Mouse (Mus musculus) embryonic facial prominence, embryonic 12.5 days (tissue): Measurements from ENCODE around the gene Il9r. TPM values are rescaled to one million over a fixed set of nuclear protein-coding genes. Genes with fewer than 3 reads are reported as not detected.
A peak's percentile ranks its signal among the peaks of the same experiment; 100 is the strongest.

Source experiments
- ATAC-seq: fragments of 200-750 bp; cut with Nextera tagmentation; 2 replicates; pipeline ENCODE4 v1.8.0; 2017; ENCODE audit not compliant: insufficient number of reproducible peaks, insufficient read depth, low FRiP score, low TSS enrichment
- H3K27ac ChIP-seq: fragments of 300-500 bp; sonication (generic); 2 replicates; pipeline ENCODE4 v1.5.1; 2016; ENCODE audit warnings: mild to moderate bottlenecking
- H3K27me3 ChIP-seq: fragments of 300-500 bp; sonication (generic); 2 replicates; pipeline ENCODE4 v1.6.1; 2016; ENCODE audit warnings: mild to moderate bottlenecking, moderate library complexity
- H3K36me3 ChIP-seq: fragments of 300-500 bp; sonication (generic); 2 replicates; pipeline ENCODE4 v1.6.1; 2016; ENCODE audit warnings: mild to moderate bottlenecking
- H3K4me1 ChIP-seq: fragments of 300-500 bp; sonication (generic); 2 replicates; pipeline ENCODE4 v1.6.1; 2016
- H3K4me2 ChIP-seq: fragments of 300-500 bp; sonication (generic); replicated peaks from 2 replicates; pipeline ENCODE4 v1.6.1; 2016; ENCODE audit warnings: mild to moderate bottlenecking, moderate library complexity
- H3K4me3 ChIP-seq: fragments of 300-500 bp; sonication (generic); 2 replicates; pipeline ENCODE4 v1.5.1; 2016; ENCODE audit warnings: mild to moderate bottlenecking
- H3K9ac ChIP-seq: fragments of 300-500 bp; sonication (generic); 2 replicates; pipeline ENCODE4 v1.6.1; 2016; ENCODE audit warnings: mild to moderate bottlenecking, moderate library complexity
- H3K9me3 ChIP-seq: fragments of 300-500 bp; sonication (generic); 2 replicates; pipeline ENCODE4 v1.6.1; 2016; ENCODE audit warnings: mild to moderate bottlenecking, moderate library complexity
- WGBS: fragments of 180-500 bp; shearing (Covaris S2); methylation state at CpG from one replicate; pipeline ENCODE4 v1.1.7; 2016; 5-methylcytosine and 5-hydroxymethylcytosine counted together
- polyA plus RNA-seq: library from polyadenylated mRNA; unstranded; fragments of >200 nt; fragmentation: Nextera tagmentation; extraction: Ambion mirVana; gene quantifications from 2 replicates; pipeline ENCODE4 v1.2.1, GENCODE M21; 2016

Il9r gene
- polyA plus RNA-seq, 1 experiment from 2014 or later: not detected

GRCm38 (mm10) chr11:32153216-32153615 is 46.9 kb downstream of the Il9r start:
- H3K9ac ChIP-seq: no peak overlapping the region
- H3K4me2 ChIP-seq: no peak overlapping the region
- no peaks in the 10 kb centered on the region for H3K4me1 ChIP-seq
- no peak overlapping the region for H3K4me3 ChIP-seq
- no peak for ATAC-seq
- H3K36me3 ChIP-seq: no peaks in the 10 kb centered on the region
- WGBS: 92% methylated on average over 7 of the region's 7 CpGs
- no peaks in the 10 kb centered on the region for H3K27me3 ChIP-seq
- H3K27ac ChIP-seq: no peak overlapping the region
- H3K9me3 ChIP-seq: no peaks in the 10 kb centered on the region

- Histone ChIP-seq H3K4me3 (no peak overlapping the region), H3K27me3 (no peaks in the 10 kb centered on the region), H3K27ac (no peak overlapping the region), H3K9ac (no peak overlapping the region), H3K4me1 (no peaks in the 10 kb centered on the region), H3K9me3 (no peaks in the 10 kb centered on the region), H3K4me2 (no peak overlapping the region), H3K36me3 (no peaks in the 10 kb centered on the region)
- ATAC-seq: no peak
Measured at GRCm38 (mm10) chr11:32152814-32153213, 47.3 kb downstream of the Il9r start.

GRCm38 (mm10) chr11:32151243-32151642 is 48.8 kb downstream of the Il9r start:
- Histone ChIP-seq H3K27ac (no peak overlapping the region), H3K4me2 (no peak overlapping the region), H3K9ac (no peak overlapping the region), H3K36me3 (no peaks in the 10 kb centered on the region), H3K27me3 (no peaks in the 10 kb centered on the region), H3K9me3 (no peaks in the 10 kb centered on the region), H3K4me3 (no peak overlapping the region), H3K4me1 (no peaks in the 10 kb centered on the region)
- no peak for ATAC-seq
- 98% methylated on average over 5 of the region's 5 CpGs for WGBS

- ATAC-seq: no peak
- Histone ChIP-seq H3K4me2 (no peak overlapping the region), H3K27me3 (no peaks in the 10 kb centered on the region), H3K9ac (no peak overlapping the region), H3K4me1 (no peaks in the 10 kb centered on the region), H3K27ac (no peak overlapping the region), H3K9me3 (no peaks in the 10 kb centered on the region), H3K4me3 (no peak overlapping the region), H3K36me3 (no peaks in the 10 kb centered on the region)
- 79% methylated on average over 11 of the region's 11 CpGs for WGBS
Measured at GRCm38 (mm10) chr11:32149605-32150004, 50.5 kb downstream of the Il9r start.

- Histone ChIP-seq H3K9me3 (no peaks in the 10 kb centered on the region), H3K4me3 (no peak overlapping the region), H3K36me3 (no peaks in the 10 kb centered on the region), H3K9ac (no peak overlapping the region), H3K4me1 (peaks cover 14% of the 10 kb centered on the region; the same call in 1 of the 2 replicates), H3K27ac (no peak overlapping the region), H3K4me2 (no peak overlapping the region), H3K27me3 (no peaks in the 10 kb centered on the region)
- 62% methylated on average over 5 of the region's 5 CpGs for WGBS
- ATAC-seq: no peak
Measured at GRCm38 (mm10) chr11:32142771-32143170, 57.3 kb downstream of the Il9r start.

GRCm38 (mm10) chr11:32141627-32142586 is 58.2 kb downstream of the Il9r start:
- H3K27ac ChIP-seq: no peak overlapping the region
- 0 out of 2 replicates have a peak, but pooled peaks have one; percentile 39 for ATAC-seq
- 49% methylated on average over 15 of the region's 15 CpGs for WGBS

GRCm38 (mm10) chr11:32141034-32141433 is 59.0 kb downstream of the Il9r start:
- H3K4me2 ChIP-seq: no peak overlapping the region
- no peak overlapping the region for H3K9ac ChIP-seq
- WGBS: 15% methylated on average over 2 of the region's 2 CpGs
- H3K27ac ChIP-seq: no peak overlapping the region
- H3K4me1 ChIP-seq: peaks cover 14% of the 10 kb centered on the region; the same call in 1 of the 2 replicates
- H3K36me3 ChIP-seq: no peaks in the 10 kb centered on the region
- H3K9me3 ChIP-seq: no peaks in the 10 kb centered on the region
- H3K27me3 ChIP-seq: no peaks in the 10 kb centered on the region
- no peak overlapping the region for H3K4me3 ChIP-seq
- no peak for ATAC-seq

More at GRCm38 (mm10) chr11:32141627-32142586, 58.2 kb downstream of the Il9r start:
- no peak overlapping the region for H3K9ac ChIP-seq
- no peaks in the 10 kb centered on the region for H3K9me3 ChIP-seq
- no peaks in the 10 kb centered on the region for H3K36me3 ChIP-seq
- peaks cover 14% of the 10 kb centered on the region; the same call in 1 of the 2 replicates for H3K4me1 ChIP-seq
- H3K4me3 ChIP-seq: no peak overlapping the region
- H3K4me2 ChIP-seq: no peak overlapping the region
- H3K27me3 ChIP-seq: no peaks in the 10 kb centered on the region

GRCm38 (mm10) chr11:32139528-32139961 is 60.5 kb downstream of the Il9r start:
- Histone ChIP-seq H3K27me3 (no peaks in the 10 kb centered on the region), H3K36me3 (no peaks in the 10 kb centered on the region), H3K9me3 (no peaks in the 10 kb centered on the region), H3K27ac (no peak overlapping the region), H3K4me3 (no peak overlapping the region), H3K4me1 (peaks cover 14% of the 10 kb centered on the region; the same call in 1 of the 2 replicates), H3K4me2 (no peak overlapping the region), H3K9ac (no peak overlapping the region)
- WGBS: 83% methylated on average over 6 of the region's 6 CpGs
- no peak for ATAC-seq

- Histone ChIP-seq H3K4me2 (no peak overlapping the region), H3K36me3 (no peaks in the 10 kb centered on the region), H3K4me1 (peaks cover 14% of the 10 kb centered on the region; the same call in 1 of the 2 replicates), H3K27ac (no peak overlapping the region), H3K27me3 (no peaks in the 10 kb centered on the region), H3K9ac (no peak overlapping the region), H3K9me3 (no peaks in the 10 kb centered on the region), H3K4me3 (no peak overlapping the region)
- WGBS: 67% methylated on average over 9 of the region's 9 CpGs
- no peak for ATAC-seq
Measured at GRCm38 (mm10) chr11:32138614-32138964, 61.5 kb downstream of the Il9r start.

- no peak for ATAC-seq
Measured at GRCm38 (mm10) chr11:32137719-32138613, 62.1 kb downstream of the Il9r start.

More at GRCm38 (mm10) chr11:32137719-32138613, 62.1 kb downstream of the Il9r start:
- no peaks in the 10 kb centered on the region for H3K9me3 ChIP-seq
- 38% methylated on average over 15 of the region's 15 CpGs for WGBS
- no peaks in the 10 kb centered on the region for H3K36me3 ChIP-seq
- no peak overlapping the region for H3K4me3 ChIP-seq
- no peaks in the 10 kb centered on the region for H3K27me3 ChIP-seq
- H3K4me2 ChIP-seq: peak overlapping the region; percentile 26
- peaks cover 14% of the 10 kb centered on the region; the same call in 1 of the 2 replicates for H3K4me1 ChIP-seq
- no peak overlapping the region for H3K9ac ChIP-seq
- no peak overlapping the region for H3K27ac ChIP-seq
